Mouse (Mus musculus): ENCODE results near the gene D430042O09Rik. TPM values are rescaled to one million over a fixed set of nuclear protein-coding genes. Genes with fewer than 3 reads are reported as not detected.

Gene D430042O09Rik
- polyA plus RNA-seq, 1 experiment from 2014 or later: 7.4 TPM

DNA sequence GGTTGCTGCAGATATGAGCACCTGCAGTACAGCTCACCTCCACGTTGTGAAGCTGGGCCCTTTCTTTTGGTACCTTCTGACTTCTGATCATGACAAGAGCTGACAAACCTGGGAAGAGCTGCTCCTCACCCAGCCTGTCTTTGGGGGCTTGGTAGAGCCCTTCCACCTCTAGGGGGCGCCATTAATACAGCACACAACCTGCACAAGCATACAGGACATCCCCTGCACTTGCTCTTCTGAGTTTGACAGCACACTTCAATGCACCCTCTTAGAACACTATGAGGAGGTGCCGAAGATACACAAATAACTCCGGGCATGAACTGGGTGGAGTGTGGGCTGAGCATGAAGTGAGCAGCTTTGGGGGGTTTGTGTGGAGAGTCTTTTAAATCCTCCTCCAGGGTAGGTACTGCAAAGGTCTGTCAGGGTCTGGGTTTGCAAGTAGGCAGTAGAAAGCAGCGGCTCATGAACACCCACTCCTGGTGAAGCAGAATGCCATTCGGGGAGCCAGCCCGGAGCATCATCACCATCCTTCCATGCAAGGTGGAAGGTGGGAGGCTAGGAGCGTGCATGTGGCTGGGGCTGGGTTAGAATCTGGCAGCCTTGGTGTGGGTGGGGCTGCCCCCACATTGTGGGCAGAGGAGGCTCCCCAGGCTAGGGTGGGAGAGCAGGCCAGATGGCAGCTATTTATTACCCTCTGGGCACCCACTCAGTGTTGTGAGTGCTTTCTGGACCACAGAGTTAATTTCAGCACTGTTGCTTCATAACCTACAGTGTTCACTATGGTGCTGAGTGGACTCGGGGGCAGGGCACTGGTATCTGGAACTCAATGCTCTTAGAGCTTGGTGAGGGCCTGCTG lies 59.5 kb downstream of the D430042O09Rik start:
- H3K36me3 ChIP-seq: no peaks in the 10 kb centered on the region; the same call in 1 of the 2 replicates
- WGBS: 69% methylated on average over 9 of the region's 9 CpGs
- no peak overlapping the region for H3K4me2 ChIP-seq
- no peak overlapping the region for H3K27ac ChIP-seq (replicated peaks)
- no peaks in the 10 kb centered on the region for H3K9me3 ChIP-seq
- H3K9ac ChIP-seq: no peak overlapping the region
- H3K4me3 ChIP-seq: no peak overlapping the region
- no peaks in the 10 kb centered on the region for H3K27me3 ChIP-seq
- H3K4me1 ChIP-seq (replicated peaks): peaks cover 26% of the 10 kb centered on the region
- peak; percentile 78 for ATAC-seq (ENCODE audit: low FRiP score, low read depth)

GRCm38 (mm10) chr7:125772961-125773571 lies 65.4 kb downstream of the D430042O09Rik start:
- Histone ChIP-seq H3K4me2 (no peak overlapping the region), H3K9me3 (no peaks in the 10 kb centered on the region), H3K27ac (replicated peaks) (peak overlapping the region; percentile 66), H3K4me3 (no peak overlapping the region), H3K4me1 (replicated peaks) (peaks cover 11% of the 10 kb centered on the region), H3K36me3 (peaks cover 4% of the 10 kb centered on the region), H3K9ac (no peak overlapping the region), H3K27me3 (no peaks in the 10 kb centered on the region)
- peak; percentile 73; the same call in 1 of the 2 replicates for ATAC-seq (ENCODE audit: low FRiP score, low read depth)
- 54% methylated on average over 13 of the region's 13 CpGs for WGBS

- Histone ChIP-seq H3K27ac (replicated peaks) (no peak overlapping the region), H3K27me3 (no peaks in the 10 kb centered on the region), H3K4me2 (no peak overlapping the region), H3K4me3 (no peak overlapping the region), H3K9ac (no peak overlapping the region), H3K4me1 (replicated peaks) (no peaks in the 10 kb centered on the region), H3K36me3 (no peaks in the 10 kb centered on the region), H3K9me3 (no peaks in the 10 kb centered on the region)
- ATAC-seq (ENCODE audit: low FRiP score, low read depth): no peak
- 71% methylated on average over 1 of the region's 1 CpGs for WGBS
These were observed 75.5 kb downstream of the D430042O09Rik start for GRCm38 (mm10) chr7:125783206-125783605.

DNA sequence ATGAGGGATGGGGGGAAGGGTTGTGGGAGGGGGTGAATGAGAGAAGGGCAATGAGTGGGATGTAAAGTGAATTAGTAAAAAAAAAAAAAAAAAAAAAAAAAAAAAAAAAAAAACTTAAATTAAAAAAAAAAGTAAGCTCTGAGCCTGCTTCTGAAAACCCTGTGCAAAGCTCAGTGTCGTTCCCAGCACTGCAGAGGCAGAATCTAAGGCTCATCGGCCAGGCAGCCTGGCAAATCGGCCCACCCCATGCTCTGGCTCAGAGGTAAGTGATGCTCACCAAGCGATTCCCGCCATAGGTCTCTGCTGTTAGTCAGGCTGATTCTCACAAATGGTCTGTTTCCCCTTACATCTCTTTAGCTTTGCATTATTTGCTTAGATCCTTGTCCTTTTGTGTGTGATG lies 78.4 kb downstream of the D430042O09Rik start:
- 85% methylated on average over 5 of the region's 5 CpGs for WGBS
- Histone ChIP-seq H3K36me3 (no peaks in the 10 kb centered on the region), H3K27me3 (no peaks in the 10 kb centered on the region), H3K27ac (replicated peaks) (no peak overlapping the region), H3K4me2 (no peak overlapping the region), H3K9ac (no peak overlapping the region), H3K9me3 (no peaks in the 10 kb centered on the region), H3K4me3 (no peak overlapping the region), H3K4me1 (replicated peaks) (no peaks in the 10 kb centered on the region)
- ATAC-seq (ENCODE audit: low FRiP score, low read depth): no peak

- H3K27ac ChIP-seq (replicated peaks): no peak overlapping the region
- H3K4me1 ChIP-seq (replicated peaks): no peaks in the 10 kb centered on the region
- no peak overlapping the region for H3K4me3 ChIP-seq
- 80% methylated on average over 7 of the region's 7 CpGs for WGBS
- H3K4me2 ChIP-seq: no peak overlapping the region
- no peak overlapping the region for H3K9ac ChIP-seq
- no peak for ATAC-seq (ENCODE audit: low FRiP score, low read depth)
- H3K9me3 ChIP-seq: no peaks in the 10 kb centered on the region
- H3K36me3 ChIP-seq: no peaks in the 10 kb centered on the region
- no peaks in the 10 kb centered on the region for H3K27me3 ChIP-seq
These were observed 79.4 kb downstream of the D430042O09Rik start for GRCm38 (mm10) chr7:125787046-125787445.

DNA sequence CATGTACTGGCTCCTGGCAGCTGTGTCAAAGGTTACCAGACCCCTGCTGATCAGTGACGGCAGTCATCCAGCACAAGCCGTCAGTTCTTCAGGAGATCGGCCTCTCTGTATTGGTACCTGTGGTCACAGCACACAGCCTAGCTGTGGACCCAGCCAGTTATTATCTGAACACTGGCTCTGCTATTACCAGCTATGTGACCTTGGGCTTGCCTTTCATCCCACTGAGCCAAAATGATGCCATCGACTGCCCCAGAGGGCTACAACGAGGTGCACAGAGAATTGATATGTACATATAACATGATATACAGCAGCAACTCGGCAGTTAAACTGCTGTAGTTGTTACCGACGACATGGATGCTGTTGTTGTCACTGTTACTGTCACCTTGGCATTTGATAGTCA lies 82.4 kb downstream of the D430042O09Rik start:
- Histone ChIP-seq H3K4me1 (replicated peaks) (no peaks in the 10 kb centered on the region), H3K27ac (replicated peaks) (no peak overlapping the region)

GRCm38 (mm10) chr7:125806571-125806970 lies 98.9 kb downstream of the D430042O09Rik start:
- no peak for ATAC-seq (ENCODE audit: low FRiP score, low read depth)
- Histone ChIP-seq H3K4me1 (replicated peaks) (no peaks in the 10 kb centered on the region), H3K4me3 (no peak overlapping the region), H3K36me3 (no peaks in the 10 kb centered on the region), H3K9me3 (no peaks in the 10 kb centered on the region), H3K27ac (replicated peaks) (no peak overlapping the region), H3K4me2 (no peak overlapping the region), H3K27me3 (no peaks in the 10 kb centered on the region), H3K9ac (no peak overlapping the region)
- 88% methylated on average over 1 of the region's 1 CpGs for WGBS

More for the DNA sequence above, 82.4 kb downstream of the D430042O09Rik start:
- Histone ChIP-seq H3K4me2 (no peak overlapping the region), H3K27me3 (no peaks in the 10 kb centered on the region), H3K9me3 (no peaks in the 10 kb centered on the region), H3K36me3 (no peaks in the 10 kb centered on the region), H3K4me3 (no peak overlapping the region), H3K9ac (no peak overlapping the region)
- no peak for ATAC-seq (ENCODE audit: low FRiP score, low read depth)
- WGBS: 70% methylated on average over 8 of the region's 8 CpGs

GRCm38 (mm10) chr7:125808210-125808609 lies 100.5 kb downstream of the D430042O09Rik start:
- Histone ChIP-seq H3K4me2 (no peak overlapping the region), H3K36me3 (no peaks in the 10 kb centered on the region), H3K27me3 (no peaks in the 10 kb centered on the region), H3K4me1 (replicated peaks) (no peaks in the 10 kb centered on the region), H3K4me3 (no peak overlapping the region), H3K27ac (replicated peaks) (no peak overlapping the region), H3K9ac (no peak overlapping the region), H3K9me3 (no peaks in the 10 kb centered on the region)
- 89% methylated on average over 3 of the region's 3 CpGs for WGBS
- ATAC-seq (ENCODE audit: low FRiP score, low read depth): no peak

GRCm38 (mm10) chr7:125812721-125813120 lies 105.0 kb downstream of the D430042O09Rik start:
- no peaks in the 10 kb centered on the region for H3K27me3 ChIP-seq
- no peak overlapping the region for H3K9ac ChIP-seq
- peaks cover 6% of the 10 kb centered on the region; the same call in 1 of the 2 replicates for H3K36me3 ChIP-seq
- H3K4me3 ChIP-seq: no peak overlapping the region
- no peaks in the 10 kb centered on the region for H3K9me3 ChIP-seq
- ATAC-seq (ENCODE audit: low FRiP score, low read depth): no peak
- no peak overlapping the region for H3K27ac ChIP-seq (replicated peaks)
- H3K4me2 ChIP-seq: no peak overlapping the region
- H3K4me1 ChIP-seq (replicated peaks): 0 out of 2 replicates have a peak, but pooled peaks cover 11% of the 10 kb centered on the region
- WGBS: 94% methylated on average over 8 of the region's 8 CpGs

DNA sequence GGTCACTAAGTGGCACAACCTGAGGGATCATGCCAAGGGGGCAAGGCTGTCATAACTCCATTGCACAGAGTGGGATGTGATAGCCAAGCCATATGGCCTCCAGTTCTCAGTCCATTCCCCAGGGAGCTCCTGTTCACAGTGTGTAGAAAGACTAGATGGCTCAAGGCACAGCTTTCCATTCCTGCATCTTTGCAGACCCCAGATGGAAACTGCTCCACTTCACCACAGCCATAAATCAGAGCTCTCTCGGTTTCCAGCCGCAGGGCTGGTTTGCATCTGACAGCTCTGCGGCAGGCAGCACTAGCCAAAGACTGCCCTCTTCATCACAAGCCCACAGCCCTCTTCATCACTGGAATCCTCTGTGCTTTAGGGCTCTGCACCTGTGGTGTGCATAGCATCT lies 108.0 kb downstream of the D430042O09Rik start:
- H3K4me2 ChIP-seq: no peak overlapping the region
- H3K9ac ChIP-seq: no peak overlapping the region
- no peaks in the 10 kb centered on the region for H3K9me3 ChIP-seq
- WGBS: 48% methylated on average over 3 of the region's 3 CpGs
- no peak overlapping the region for H3K4me3 ChIP-seq
- peaks cover 6% of the 10 kb centered on the region; the same call in 1 of the 2 replicates for H3K36me3 ChIP-seq
- ATAC-seq (ENCODE audit: low FRiP score, low read depth): 0 out of 2 replicates have a peak, but pooled peaks have one; percentile 36
- H3K27me3 ChIP-seq: no peaks in the 10 kb centered on the region
- H3K4me1 ChIP-seq (replicated peaks): peaks cover 23% of the 10 kb centered on the region
- no peak overlapping the region for H3K27ac ChIP-seq (replicated peaks)

GRCm38 (mm10) chr7:125818301-125818712 lies 110.6 kb downstream of the D430042O09Rik start:
- peaks cover 6% of the 10 kb centered on the region; the same call in 1 of the 2 replicates for H3K36me3 ChIP-seq
- H3K4me3 ChIP-seq: no peak overlapping the region
- WGBS: 47% methylated on average over 9 of the region's 9 CpGs
- H3K9me3 ChIP-seq: no peaks in the 10 kb centered on the region
- peak overlapping the region; percentile 10; the same call in 1 of the 2 replicates for H3K27ac ChIP-seq (replicated peaks)
- H3K4me2 ChIP-seq: no peak overlapping the region
- peaks cover 23% of the 10 kb centered on the region for H3K4me1 ChIP-seq (replicated peaks)
- peak; percentile 51; the same call in 1 of the 2 replicates for ATAC-seq (ENCODE audit: low FRiP score, low read depth)
- no peak overlapping the region for H3K9ac ChIP-seq
- no peaks in the 10 kb centered on the region for H3K27me3 ChIP-seq

DNA sequence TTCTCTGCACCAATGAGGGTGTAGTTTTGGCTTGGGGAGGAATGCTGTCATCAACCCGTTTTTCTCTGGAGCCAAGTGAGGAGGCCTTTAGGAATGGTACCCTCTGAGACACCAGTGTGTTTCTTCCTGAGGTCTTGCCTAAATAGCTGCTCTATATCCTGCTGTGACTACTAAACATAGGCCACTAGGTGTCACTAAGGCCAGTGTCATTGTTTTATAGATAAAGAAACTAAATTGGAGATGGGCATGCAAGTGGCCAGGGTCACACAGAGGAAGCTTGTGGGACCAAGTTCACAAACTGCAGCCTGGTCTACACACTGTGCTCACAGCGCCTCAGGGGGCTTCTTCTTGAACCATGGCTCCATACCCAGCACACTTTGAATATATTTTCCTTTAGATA lies 112.5 kb downstream of the D430042O09Rik start:
- Histone ChIP-seq H3K27ac (replicated peaks) (no peak overlapping the region), H3K4me3 (no peak overlapping the region), H3K4me2 (no peak overlapping the region), H3K9me3 (no peaks in the 10 kb centered on the region), H3K4me1 (replicated peaks) (peaks cover 23% of the 10 kb centered on the region), H3K9ac (no peak overlapping the region), H3K36me3 (no peaks in the 10 kb centered on the region), H3K27me3 (no peaks in the 10 kb centered on the region)
- 65% methylated on average over 2 of the region's 2 CpGs for WGBS
- no peak for ATAC-seq (ENCODE audit: low FRiP score, low read depth)
